Mouse (Mus musculus) ZHBTc4 (cell line): Measurements from ENCODE around the gene Slc16a4.
A peak's percentile ranks its signal among the peaks of the same experiment; 100 is the strongest.

Experiments used
- DNase-seq: peaks from one replicate; pipeline ENCODE4 v3.0.0-alpha.2; 2011; ENCODE audit warnings: low read depth, low spot score

Slc16a4 gene

GRCm38 (mm10) chr3:107290764-107291381 is at the start of gene Slc16a4:
Slc16a4 (plus strand) TSS chr3:107291230.
- DNase-seq, result peak; percentile 64

- DNase-seq, result peak; percentile 15
These were observed 49.5 kb upstream of the Slc16a4 start for GRCm38 (mm10) chr3:107241389-107242094.

- no peak for DNase-seq
These were observed 44.2 kb upstream of the Slc16a4 start for GRCm38 (mm10) chr3:107246876-107247275.

GRCm38 (mm10) chr3:107249042-107249441 is 42.0 kb upstream of the Slc16a4 start:
- no peak for DNase-seq

GRCm38 (mm10) chr3:107250320-107250719 is 40.7 kb upstream of the Slc16a4 start:
- DNase-seq, result no peak

GRCm38 (mm10) chr3:107252035-107252434 is 39.0 kb upstream of the Slc16a4 start:
- no peak for DNase-seq

GRCm38 (mm10) chr3:107253925-107254324 is 37.1 kb upstream of the Slc16a4 start:
- no peak for DNase-seq

GRCm38 (mm10) chr3:107255992-107256391 is 35.0 kb upstream of the Slc16a4 start:
- no peak for DNase-seq

GRCm38 (mm10) chr3:107256724-107257123 is 34.3 kb upstream of the Slc16a4 start:
- no peak for DNase-seq

GRCm38 (mm10) chr3:107257924-107258323 is 33.1 kb upstream of the Slc16a4 start:
- no peak for DNase-seq

GRCm38 (mm10) chr3:107260956-107261850 is 29.8 kb upstream of the Slc16a4 start:
- no peak for DNase-seq

- no peak for DNase-seq
These were observed 29.2 kb upstream of the Slc16a4 start for GRCm38 (mm10) chr3:107261851-107262165.

GRCm38 (mm10) chr3:107266814-107267345 is 24.1 kb upstream of the Slc16a4 start:
- no peak for DNase-seq

- DNase-seq, result no peak
These were observed 18.6 kb upstream of the Slc16a4 start for GRCm38 (mm10) chr3:107272433-107272832.

GRCm38 (mm10) chr3:107273820-107274219 is 17.2 kb upstream of the Slc16a4 start:
- DNase-seq, result peak; percentile 71

GRCm38 (mm10) chr3:107275351-107275750 is 15.7 kb upstream of the Slc16a4 start:
- no peak for DNase-seq

- DNase-seq, result peak; percentile 26
These were observed 15.0 kb upstream of the Slc16a4 start for GRCm38 (mm10) chr3:107275996-107276395.

- no peak for DNase-seq
These were observed 14.4 kb upstream of the Slc16a4 start for GRCm38 (mm10) chr3:107276626-107277025.

- DNase-seq, result peak; percentile 95
These were observed 12.4 kb upstream of the Slc16a4 start, which contains the start of gene Lamtor5 for GRCm38 (mm10) chr3:107278479-107279269. Lamtor5 (plus strand) TSS chr3:107278858.

- no peak for DNase-seq
These were observed 4.9 kb upstream of the Slc16a4 start for GRCm38 (mm10) chr3:107286123-107286522.

- DNase-seq, result no peak
These were observed 3.7 kb upstream of the Slc16a4 start for GRCm38 (mm10) chr3:107287346-107287745.
